Mouse (Mus musculus): Measurements from ENCODE around the gene Naaa.

Naaa gene

GRCm38 (mm10) chr5:92277437-92278394 lies at the start of gene Naaa:
Naaa (minus strand) TSS chr5:92278170.
- peak; percentile 86 for DNase-seq

- no peak for DNase-seq
Observed at GRCm38 (mm10) chr5:92327367-92327766, 49.4 kb upstream of the Naaa start.

- no peak for DNase-seq
Observed at GRCm38 (mm10) chr5:92323264-92323663, 45.3 kb upstream of the Naaa start.

- no peak for DNase-seq
Observed at GRCm38 (mm10) chr5:92322612-92323011, 44.6 kb upstream of the Naaa start.

- no peak for DNase-seq
Observed at GRCm38 (mm10) chr5:92321631-92322400, 43.8 kb upstream of the Naaa start.

- DNase-seq = no peak
Observed at GRCm38 (mm10) chr5:92318596-92318995, 40.6 kb upstream of the Naaa start.

- no peak for DNase-seq
Observed at GRCm38 (mm10) chr5:92318119-92318518, 40.1 kb upstream of the Naaa start.

- DNase-seq = no peak
Observed at GRCm38 (mm10) chr5:92313776-92314175, 35.8 kb upstream of the Naaa start.

- peak; percentile 94 for DNase-seq
Observed at GRCm38 (mm10) chr5:92312046-92312715, 34.2 kb upstream of the Naaa start.

GRCm38 (mm10) chr5:92309681-92310511 lies 31.9 kb upstream of the Naaa start, which contains the start of gene Sdad1:
Sdad1 (minus strand) TSS chr5:92310479.
- peak; percentile 96 for DNase-seq

GRCm38 (mm10) chr5:92304291-92304690 lies 26.3 kb upstream of the Naaa start:
- DNase-seq = no peak

- no peak for DNase-seq
Observed at GRCm38 (mm10) chr5:92302149-92302840, 24.3 kb upstream of the Naaa start.

- no peak for DNase-seq
Observed at GRCm38 (mm10) chr5:92294525-92294924, 16.6 kb upstream of the Naaa start.

- DNase-seq = no peak
Observed at GRCm38 (mm10) chr5:92291652-92292414, 13.9 kb upstream of the Naaa start.

- no peak for DNase-seq
Observed at GRCm38 (mm10) chr5:92287840-92288239, 9.9 kb upstream of the Naaa start.

GRCm38 (mm10) chr5:92283107-92283506 lies 5.1 kb upstream of the Naaa start:
- no peak for DNase-seq

- DNase-seq = no peak
Observed at GRCm38 (mm10) chr5:92282571-92282970, 4.6 kb upstream of the Naaa start.

GRCm38 (mm10) chr5:92278942-92279537 lies 1.1 kb upstream of the Naaa start:
- no peak for DNase-seq

- DNase-seq = no peak
Observed at GRCm38 (mm10) chr5:92270496-92270895, 7.5 kb downstream of the Naaa start.

- DNase-seq = peak; percentile 40
Observed at GRCm38 (mm10) chr5:92263761-92264359, 14.1 kb downstream of the Naaa start.
